8 mouse cellular contexts compared by ENCODE assay signal in the genomic region with DNA sequence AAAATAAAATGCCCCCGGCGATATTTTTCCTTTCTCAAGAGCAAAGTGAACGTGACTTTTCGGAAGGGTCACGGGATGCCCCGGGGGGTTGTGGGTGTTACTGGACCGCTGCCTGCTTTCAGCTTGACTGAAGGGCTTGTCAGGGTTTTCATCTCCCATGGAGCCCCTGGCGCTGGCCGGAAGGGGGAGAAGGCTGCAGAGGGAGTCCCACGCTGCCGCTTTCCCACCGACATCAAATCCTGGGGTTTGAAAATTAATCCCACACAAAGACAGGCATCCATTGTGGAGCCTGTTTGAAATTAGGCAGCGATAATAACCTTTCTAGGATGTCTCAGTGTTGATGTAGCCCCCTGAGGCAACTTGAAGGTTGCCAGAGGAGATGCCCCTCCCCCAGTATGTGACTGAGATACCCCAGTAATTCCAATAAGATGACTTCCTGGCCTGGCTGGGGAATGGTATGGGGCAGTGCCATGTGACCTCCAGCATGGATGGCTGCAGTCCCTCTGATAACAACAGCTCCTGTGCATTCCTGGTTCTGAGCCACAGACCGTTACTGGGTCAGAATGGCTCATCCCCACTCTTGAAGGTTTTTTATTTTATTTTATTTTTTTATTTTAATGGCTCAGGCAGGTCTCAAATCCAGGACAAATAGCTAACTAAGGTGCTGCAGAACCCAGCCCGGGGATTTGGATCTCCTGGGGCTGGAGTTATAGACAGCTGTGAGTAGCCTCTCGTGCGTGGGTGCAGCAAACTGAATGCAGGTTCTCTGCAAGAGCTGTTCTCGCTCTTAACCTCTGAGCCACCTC.
DNase-seq lines count a peak whose midpoint lies in the region; ATAC-seq and TF ChIP-seq lines count a peak whose summit lies in the region.

No protein-coding gene starts in this region.

- intact Hi-C loops in gastrocnemius, postnatal 14 days (cut with DNase I; ENCODE audit: low total_unique reads) = no loop called here

- peak overlapping the region; percentile 25 for H3K4me3 ChIP-seq in hindbrain, postnatal 0 days (ENCODE audit: low read length)
- H3K4me3 ChIP-seq in limb, embryonic 11.5 days (ENCODE audit: low read depth, low read length) = no peak overlapping the region

- peak overlapping the region; percentile 54 for H3K4me2 ChIP-seq in hindbrain, postnatal 0 days (ENCODE audit: low read depth, low read length)
- H3K4me2 ChIP-seq in limb, embryonic 11.5 days (ENCODE audit: low read depth, severe bottlenecking) = peak overlapping the region; percentile 26; the same call in 1 of the 2 replicates

- H3K9ac ChIP-seq in hindbrain, postnatal 0 days (replicated peaks; ENCODE audit: low read length) = peak overlapping the region; percentile 19; the same call in 1 of the 2 replicates
- H3K9ac ChIP-seq in limb, embryonic 11.5 days (ENCODE audit: low read length) = no peak overlapping the region

- peak; percentile 19 for DNase-seq in adrenal gland, adult 2 months
- DNase-seq in adrenal gland, adult 8-10 months = no peak
- DNase-seq in cerebellum, postnatal 36 days = peak; percentile 17 to 24
- peak; percentile 72 for DNase-seq in gastrocnemius, postnatal 14 days
- peak; percentile 71 for DNase-seq in hindbrain, postnatal 0 days (ENCODE audit: low spot score)
- peak; percentile 65 for DNase-seq in limb, embryonic 11.5 days (ENCODE audit: low spot score)
- peak; percentile 57 for DNase-seq in neural tube, embryonic 10.5 days (ENCODE audit: extremely low spot score, low spot score)
- DNase-seq in thymus, postnatal 36 days = no peak

- H3K27me3 ChIP-seq in hindbrain, postnatal 0 days (ENCODE audit: insufficient read depth, low read length) = no peaks in the 10 kb centered on the region
- H3K27me3 ChIP-seq in limb, embryonic 11.5 days (ENCODE audit: control insufficient read depth, insufficient read depth, low read length) = no peaks in the 10 kb centered on the region

- peak overlapping the region; percentile 16; the same call in 1 of the 2 replicates for H3K27ac ChIP-seq in hindbrain, postnatal 0 days
- H3K27ac ChIP-seq in limb, embryonic 11.5 days (replicated peaks; ENCODE audit: low read depth, low read length) = peak overlapping the region; percentile 92

- TF ChIP-seq CTCF in hindbrain, postnatal 0 days (IDR thresholded peaks at IDR 0.05; ENCODE audit: low read depth) = no peak; the same call in 1 of the 2 replicates

- H3K9me3 ChIP-seq in hindbrain, postnatal 0 days (ENCODE audit: low read length) = no peaks in the 10 kb centered on the region
- H3K9me3 ChIP-seq in limb, embryonic 11.5 days (ENCODE audit: control insufficient read depth, low read length) = no peaks in the 10 kb centered on the region

- H3K4me1 ChIP-seq in hindbrain, postnatal 0 days (ENCODE audit: insufficient read depth, low read length) = peaks cover 5% of the 10 kb centered on the region; the same call in 1 of the 2 replicates
- peaks cover 20% of the 10 kb centered on the region for H3K4me1 ChIP-seq in limb, embryonic 11.5 days (ENCODE audit: control insufficient read depth, insufficient read depth, low read length)

- no peaks in the 10 kb centered on the region for H3K36me3 ChIP-seq in hindbrain, postnatal 0 days (ENCODE audit: insufficient read depth, low read length)
- H3K36me3 ChIP-seq in limb, embryonic 11.5 days (ENCODE audit: control insufficient read depth, insufficient read depth, low read length) = no peaks in the 10 kb centered on the region

- peak; percentile 54 for ATAC-seq in hindbrain, postnatal 0 days
- ATAC-seq in limb, embryonic 11.5 days (ENCODE audit: insufficient number of reproducible peaks, low FRiP score, low TSS enrichment, low read depth) = no peak; the same call in 1 of the 2 replicates

- 19% methylated on average over 18 of the region's 18 CpGs for WGBS in hindbrain, postnatal 0 days
- WGBS in limb, embryonic 11.5 days = 21% methylated on average over 18 of the region's 18 CpGs

Comparison
In these comparisons a context has a peak if more than half of its experiments do, and no peak if none do; other contexts are left out.
1. DNase-seq: peak in adrenal gland, adult 2 months (single experiment), cerebellum, postnatal 36 days (2 of 2), gastrocnemius, postnatal 14 days (single experiment), hindbrain, postnatal 0 days (single experiment), limb, embryonic 11.5 days (single experiment) and neural tube, embryonic 10.5 days (single experiment); none in adrenal gland, adult 8-10 months (single experiment) and thymus, postnatal 36 days (0 of 2).